Mouse (Mus musculus) kidney, postnatal 14 days (tissue): ENCODE measurements around the gene Wdr31.

Experiments
- DNase-seq: peaks from one replicate; pipeline ENCODE4 v3.0.0; 2022; ENCODE audit warnings: mixed read lengths

Wdr31 gene

GRCm38 (mm10) chr4:62470598-62471051 is at the start of gene Wdr31:
Gene Wdr31, minus strand, starts transcription at chr4:62470896.
- DNase-seq: peak; percentile 85

GRCm38 (mm10) chr4:62519849-62520233 is 49.1 kb upstream of the Wdr31 start, which contains the start of gene Alad:
Gene Alad, minus strand, starts transcription at chr4:62519918.
- DNase-seq: peak; percentile 94

GRCm38 (mm10) chr4:62519122-62519848 is 48.6 kb upstream of the Wdr31 start:
- DNase-seq: no peak

- peak; percentile 68 for DNase-seq
These were observed 47.9 kb upstream of the Wdr31 start for GRCm38 (mm10) chr4:62518416-62519121.

- no peak for DNase-seq
These were observed 47.1 kb upstream of the Wdr31 start for GRCm38 (mm10) chr4:62517538-62518415.

GRCm38 (mm10) chr4:62517046-62517445 is 46.4 kb upstream of the Wdr31 start:
- DNase-seq: no peak

GRCm38 (mm10) chr4:62516579-62516978 is 45.9 kb upstream of the Wdr31 start:
- no peak for DNase-seq

- peak; percentile 84 for DNase-seq
These were observed 45.4 kb upstream of the Wdr31 start for GRCm38 (mm10) chr4:62516079-62516478.

GRCm38 (mm10) chr4:62515490-62515889 is 44.8 kb upstream of the Wdr31 start:
- no peak for DNase-seq

GRCm38 (mm10) chr4:62514995-62515394 is 44.3 kb upstream of the Wdr31 start:
- no peak for DNase-seq

GRCm38 (mm10) chr4:62513998-62514506 is 43.4 kb upstream of the Wdr31 start:
- no peak for DNase-seq

- peak; percentile 88 for DNase-seq
These were observed 39.2 kb upstream of the Wdr31 start for GRCm38 (mm10) chr4:62509946-62510345.

- peak; percentile 63 for DNase-seq
These were observed 38.1 kb upstream of the Wdr31 start for GRCm38 (mm10) chr4:62508839-62509238.

- DNase-seq: peak; percentile 70
These were observed 36.1 kb upstream of the Wdr31 start for GRCm38 (mm10) chr4:62506798-62507197.

GRCm38 (mm10) chr4:62505991-62506390 is 35.3 kb upstream of the Wdr31 start:
- no peak for DNase-seq

GRCm38 (mm10) chr4:62503374-62503970 is 32.8 kb upstream of the Wdr31 start, which contains the start of gene Hdhd3:
Gene Hdhd3, minus strand, starts transcription at chr4:62503467.
- no peak for DNase-seq

GRCm38 (mm10) chr4:62502969-62503368 is 32.3 kb upstream of the Wdr31 start:
- DNase-seq: peak; percentile 58

- peak; percentile 94 for DNase-seq
These were observed 31.5 kb upstream of the Wdr31 start for GRCm38 (mm10) chr4:62501964-62502732.

GRCm38 (mm10) chr4:62501534-62501933 is 30.8 kb upstream of the Wdr31 start:
- no peak for DNase-seq

- DNase-seq: no peak
These were observed 30.1 kb upstream of the Wdr31 start for GRCm38 (mm10) chr4:62500799-62501198.

- peak; percentile 79 for DNase-seq
These were observed 26.1 kb upstream of the Wdr31 start for GRCm38 (mm10) chr4:62496815-62497214.

GRCm38 (mm10) chr4:62495946-62496345 is 25.2 kb upstream of the Wdr31 start:
- peak; percentile 80 for DNase-seq
